Comparison of ENCODE assay signal across 21 mouse cellular contexts in genomic region chr8:119400904-119401303, GRCm38 (mm10). TPM values are rescaled to one million over a fixed set of nuclear protein-coding genes. Genes with fewer than 3 reads are reported as not detected.
DNase-seq lines count a peak whose midpoint lies in the region; ATAC-seq lines count a peak whose summit lies in the region.
"Had no signal": no experiment of that assay in that cellular context is flagged by ENCODE, and none has a peak within 500 bp of the region (broad histone marks: within the 10 kb centered on the region; RNA-seq: fewer than 3 reads in every experiment).

No protein-coding gene starts in this region.

- H3K27ac ChIP-seq in kidney, embryonic 14.5 days (ENCODE audit: low read depth, low read length), result no peak overlapping the region
- no peak overlapping the region; the same call in 1 of the 2 replicates for H3K27ac ChIP-seq in intestine, embryonic 16.5 days (ENCODE audit: low read length)
- no peak overlapping the region for H3K27ac ChIP-seq in liver, embryonic 16.5 days (ENCODE audit: low read length)
- no peak overlapping the region for H3K27ac ChIP-seq in forebrain, embryonic 15.5 days (replicated peaks)
- H3K27ac ChIP-seq: embryonic facial prominence, embryonic 15.5 days; forebrain, embryonic 10.5 days; hindbrain, embryonic 10.5 days had no signal

- peak; percentile 43 for DNase-seq in kidney, adult 11 months
- DNase-seq in kidney, postnatal 36 days, result peak; percentile 42 to 47
- no peak for DNase-seq in kidney, postnatal 14 days
- no peak for DNase-seq in left cerebral cortex, adult 9 months (ENCODE audit: low spot score in 2 of 2)
- DNase-seq: adrenal gland, postnatal 10 days; cerebellum, adult 11 months; cerebellum, adult 8-10 months; cerebellum, postnatal 14 days; embryo, embryonic 11 days; gastrocnemius, postnatal 25 days had no signal

- H3K4me1 ChIP-seq in kidney, embryonic 14.5 days (ENCODE audit: control insufficient read depth, insufficient read depth, low read length), result no peaks in the 10 kb centered on the region
- peaks cover 14% of the 10 kb centered on the region for H3K4me1 ChIP-seq in intestine, embryonic 16.5 days (ENCODE audit: control insufficient read depth, insufficient read depth, low read length)
- H3K4me1 ChIP-seq in liver, embryonic 16.5 days (ENCODE audit: control insufficient read depth, low read depth, low read length), result peaks cover 7% of the 10 kb centered on the region
- H3K4me1 ChIP-seq in forebrain, embryonic 15.5 days, result peaks cover 3% of the 10 kb centered on the region

- no peak overlapping the region for H3K9ac ChIP-seq in kidney, embryonic 14.5 days (ENCODE audit: low read depth, low read length)
- no peak overlapping the region for H3K9ac ChIP-seq in intestine, embryonic 16.5 days (ENCODE audit: low read depth, low read length)
- H3K9ac ChIP-seq in liver, embryonic 16.5 days (ENCODE audit: low read depth, low read length), result no peak overlapping the region
- H3K9ac ChIP-seq in forebrain, embryonic 15.5 days (replicated peaks), result no peak overlapping the region
- H3K9ac ChIP-seq: embryonic facial prominence, embryonic 15.5 days; heart, embryonic 12.5 days had no signal

- no peaks in the 10 kb centered on the region for H3K9me3 ChIP-seq in kidney, embryonic 14.5 days (ENCODE audit: control insufficient read depth, low read length)
- H3K9me3 ChIP-seq in intestine, embryonic 16.5 days (ENCODE audit: control insufficient read depth, low read length), result no peaks in the 10 kb centered on the region
- H3K9me3 ChIP-seq in liver, embryonic 16.5 days (replicated peaks; ENCODE audit: control insufficient read depth, low read length), result no peaks in the 10 kb centered on the region
- no peaks in the 10 kb centered on the region for H3K9me3 ChIP-seq in forebrain, embryonic 15.5 days
- H3K9me3 ChIP-seq: embryonic facial prominence, embryonic 15.5 days; forebrain, embryonic 10.5 days; heart, embryonic 12.5 days; hindbrain, embryonic 10.5 days had no signal

- no peak overlapping the region for H3K4me3 ChIP-seq in kidney, embryonic 14.5 days (ENCODE audit: low read length)
- no peak overlapping the region for H3K4me3 ChIP-seq in intestine, embryonic 16.5 days (ENCODE audit: low read length)
- no peak overlapping the region for H3K4me3 ChIP-seq in liver, embryonic 16.5 days (ENCODE audit: low read depth, low read length)
- H3K4me3 ChIP-seq in forebrain, embryonic 15.5 days, result no peak overlapping the region
- H3K4me3 ChIP-seq: embryonic facial prominence, embryonic 15.5 days; erythroblast, embryonic 14.5 days; forebrain, embryonic 10.5 days; heart, embryonic 12.5 days; hindbrain, embryonic 10.5 days had no signal

- H3K36me3 ChIP-seq in kidney, embryonic 14.5 days (ENCODE audit: control insufficient read depth, insufficient read depth, low read length), result no peaks in the 10 kb centered on the region
- 0 out of 2 replicates have a peak, but pooled peaks cover 3% of the 10 kb centered on the region for H3K36me3 ChIP-seq in intestine, embryonic 16.5 days (ENCODE audit: control insufficient read depth, insufficient read depth, low read length)
- H3K36me3 ChIP-seq in liver, embryonic 16.5 days (ENCODE audit: control insufficient read depth, insufficient read depth), result no peaks in the 10 kb centered on the region
- peaks cover 14% of the 10 kb centered on the region; the same call in 1 of the 2 replicates for H3K36me3 ChIP-seq in forebrain, embryonic 15.5 days

- ATAC-seq in kidney, embryonic 14.5 days (ENCODE audit: low FRiP score, low TSS enrichment), result no peak
- ATAC-seq in intestine, embryonic 16.5 days, result peak; percentile 52
- ATAC-seq in liver, embryonic 16.5 days (ENCODE audit: low read depth), result peak; percentile 74
- no peak for ATAC-seq in forebrain, embryonic 15.5 days (replicated peaks)
- ATAC-seq: forebrain, embryonic 14.5 days had no signal

- no peaks in the 10 kb centered on the region for H3K27me3 ChIP-seq in kidney, embryonic 14.5 days (ENCODE audit: control insufficient read depth, insufficient read depth, low read length)
- H3K27me3 ChIP-seq in intestine, embryonic 16.5 days (replicated peaks; ENCODE audit: control insufficient read depth, insufficient read depth, low read length), result no peaks in the 10 kb centered on the region
- H3K27me3 ChIP-seq in liver, embryonic 16.5 days (ENCODE audit: control insufficient read depth, insufficient read depth, low read depth, low read length), result no peaks in the 10 kb centered on the region
- H3K27me3 ChIP-seq in forebrain, embryonic 15.5 days, result no peaks in the 10 kb centered on the region
- H3K27me3 ChIP-seq: embryonic facial prominence, embryonic 15.5 days; heart, embryonic 12.5 days had no signal

- WGBS in kidney, embryonic 14.5 days, result 92% methylated on average over 3 of the region's 3 CpGs
- 72% methylated on average over 3 of the region's 3 CpGs for WGBS in intestine, embryonic 16.5 days
- 58% methylated on average over 3 of the region's 3 CpGs for WGBS in liver, embryonic 16.5 days (ENCODE audit: insufficient replicate concordance)
- WGBS in forebrain, embryonic 15.5 days, result 89% methylated on average over 3 of the region's 3 CpGs

- H3K4me2 ChIP-seq in kidney, embryonic 14.5 days (replicated peaks; ENCODE audit: low read depth, low read length), result no peak overlapping the region
- no peak overlapping the region for H3K4me2 ChIP-seq in intestine, embryonic 16.5 days (ENCODE audit: low read depth, low read length)
- H3K4me2 ChIP-seq in liver, embryonic 16.5 days (ENCODE audit: low read depth, low read length), result no peak overlapping the region
- no peak overlapping the region for H3K4me2 ChIP-seq in forebrain, embryonic 15.5 days (replicated peaks)
- H3K4me2 ChIP-seq: embryonic facial prominence, embryonic 15.5 days; heart, embryonic 12.5 days had no signal

RNA-seq across cellular contexts. Expression of gene Mlycd, which starts 6.2 kb away (rescaled TPM):
- 10.8 and 12.1 TPM in 2 replicates for polyA plus RNA-seq in kidney, embryonic 14.5 days (2014; fragmentation: Nextera tagmentation; extraction: Ambion mirVana)
- 20.6 and 22.7 TPM in 2 replicates for polyA plus RNA-seq in intestine, embryonic 16.5 days (2015; fragmentation: Nextera tagmentation; extraction: Ambion mirVana)
- polyA plus RNA-seq in liver, embryonic 16.5 days (2015; fragmentation: Nextera tagmentation; extraction: Ambion mirVana), result 10.0 and 12.1 TPM in 2 replicates
- 14.7 and 15.2 TPM in 2 replicates for polyA plus RNA-seq in forebrain, embryonic 15.5 days (2015; fragmentation: Nextera tagmentation; extraction: Ambion mirVana)

RNA-seq across cellular contexts. Expression of gene Osgin1, which starts 33.0 kb away (rescaled TPM):
- 0.71 and 1.2 TPM in 2 replicates for polyA plus RNA-seq in kidney, embryonic 14.5 days (2014; fragmentation: Nextera tagmentation; extraction: Ambion mirVana)
- polyA plus RNA-seq in intestine, embryonic 16.5 days (2015; fragmentation: Nextera tagmentation; extraction: Ambion mirVana), result 8.0 and 9.2 TPM in 2 replicates
- 47.3 and 57.9 TPM in 2 replicates for polyA plus RNA-seq in liver, embryonic 16.5 days (2015; fragmentation: Nextera tagmentation; extraction: Ambion mirVana)
- polyA plus RNA-seq in forebrain, embryonic 15.5 days (2015; fragmentation: Nextera tagmentation; extraction: Ambion mirVana), result 0.19 and 0.22 TPM in 2 replicates

RNA-seq across cellular contexts. Expression of gene Necab2, which starts 45.6 kb away (rescaled TPM):
- polyA plus RNA-seq in kidney, embryonic 14.5 days (2014; fragmentation: Nextera tagmentation; extraction: Ambion mirVana), result 4.6 and 5.0 TPM in 2 replicates
- 1.3 and 1.6 TPM in 2 replicates for polyA plus RNA-seq in intestine, embryonic 16.5 days (2015; fragmentation: Nextera tagmentation; extraction: Ambion mirVana)
- 0.04 TPM in 1 of 2 replicates, not detected in the other for polyA plus RNA-seq in liver, embryonic 16.5 days (2015; fragmentation: Nextera tagmentation; extraction: Ambion mirVana)
- polyA plus RNA-seq in forebrain, embryonic 15.5 days (2015; fragmentation: Nextera tagmentation; extraction: Ambion mirVana), result 15.7 and 17.9 TPM in 2 replicates
- polyA plus RNA-seq: C2C12; erythroblast, embryonic 14.5 days had no signal

RNA-seq across cellular contexts. Expression of gene Hsbp1, which starts 56.6 kb away (rescaled TPM):
- 305 and 387 TPM in 2 replicates for polyA plus RNA-seq in kidney, embryonic 14.5 days (2014; fragmentation: Nextera tagmentation; extraction: Ambion mirVana)
- 259 and 264 TPM in 2 replicates for polyA plus RNA-seq in intestine, embryonic 16.5 days (2015; fragmentation: Nextera tagmentation; extraction: Ambion mirVana)
- polyA plus RNA-seq in liver, embryonic 16.5 days (2015; fragmentation: Nextera tagmentation; extraction: Ambion mirVana), result 82.7 and 86.9 TPM in 2 replicates
- polyA plus RNA-seq in forebrain, embryonic 15.5 days (2015; fragmentation: Nextera tagmentation; extraction: Ambion mirVana), result 586 and 605 TPM in 2 replicates

Comparison
In these comparisons a context has a peak if more than half of its experiments do, and no peak if none do; other contexts are left out.
1. DNase-seq: peak in kidney, adult 11 months (single experiment) and kidney, postnatal 36 days (2 of 2); none in kidney, postnatal 14 days (single experiment) and left cerebral cortex, adult 9 months (0 of 2).
2. ATAC-seq: peak in intestine, embryonic 16.5 days (single experiment) and liver, embryonic 16.5 days (single experiment); none in kidney, embryonic 14.5 days (single experiment) and forebrain, embryonic 15.5 days (single experiment).